Mouse (Mus musculus) embryonic facial prominence, embryonic 15.5 days (tissue): ENCODE results near the gene Col4a6. TPM values are rescaled to one million over a fixed set of nuclear protein-coding genes. Genes with fewer than 3 reads are reported as not detected.

Experiments used
- ATAC-seq: fragments of 200-750 bp; cut with Nextera tagmentation; 2 replicates; pipeline ENCODE4 v1.8.0; 2017; ENCODE audit warnings: low read depth, moderate TSS enrichment; ENCODE audit not compliant: insufficient number of reproducible peaks, low FRiP score, low TSS enrichment
- H3K27ac ChIP-seq: fragments of 300-500 bp; sonication (generic); replicated peaks from 2 replicates; pipeline ENCODE4 v1.5.1; 2015; ENCODE audit warnings: mild to moderate bottlenecking, inconsistent platforms
- H3K27me3 ChIP-seq: fragments of 300-500 bp; sonication (generic); 2 replicates; pipeline ENCODE4 v1.6.1; 2015; ENCODE audit warnings: inconsistent platforms
- H3K36me3 ChIP-seq: fragments of 300-500 bp; sonication (generic); 2 replicates; pipeline ENCODE4 v1.6.1; 2015; ENCODE audit warnings: mild to moderate bottlenecking, inconsistent platforms
- H3K4me1 ChIP-seq: fragments of 300-500 bp; sonication (generic); 2 replicates; pipeline ENCODE4 v1.6.1; 2015; ENCODE audit warnings: inconsistent platforms
- H3K4me2 ChIP-seq: fragments of 300-500 bp; sonication (generic); replicated peaks from 2 replicates; pipeline ENCODE4 v1.6.1; 2015; ENCODE audit warnings: mild to moderate bottlenecking, inconsistent platforms
- H3K4me3 ChIP-seq: fragments of 300-500 bp; sonication (generic); replicated peaks from 2 replicates; pipeline ENCODE4 v1.5.1; 2015; ENCODE audit warnings: mild to moderate bottlenecking, inconsistent platforms
- H3K9ac ChIP-seq: fragments of 300-500 bp; sonication (generic); 2 replicates; pipeline ENCODE4 v1.6.1; 2015; ENCODE audit warnings: inconsistent platforms
- H3K9me3 ChIP-seq: fragments of 300-500 bp; sonication (generic); replicated peaks from 2 replicates; pipeline ENCODE4 v1.6.1; 2016; ENCODE audit warnings: inconsistent platforms
- WGBS: fragments of 180-500 bp; shearing (Covaris S2); methylation state at CpG from one replicate; pipeline ENCODE4 v1.1.7; 2015; 5-methylcytosine and 5-hydroxymethylcytosine counted together
- polyA plus RNA-seq: library from polyadenylated mRNA; unstranded; fragments of >200 nt; fragmentation: Nextera tagmentation; extraction: Ambion mirVana; gene quantifications from 2 replicates; pipeline ENCODE4 v1.2.1, GENCODE M21; 2015

The Col4a6 gene
- 2.3 and 2.6 TPM in 2 replicates for polyA plus RNA-seq

GRCm38 (mm10) chrX:141473470-141474302 is at the start of gene Col4a6:
Gene Col4a6 (minus strand): TSS chrX:141474076.
- no peak for ATAC-seq
- no peaks in the 10 kb centered on the region for H3K36me3 ChIP-seq
- H3K4me1 ChIP-seq = no peaks in the 10 kb centered on the region
- 22% methylated on average over 16 of the region's 16 CpGs for WGBS
- peaks cover 11% of the 10 kb centered on the region for H3K27me3 ChIP-seq
- H3K4me3 ChIP-seq = peak within 1 kb of the TSS; percentile 46
- H3K27ac ChIP-seq = no peak within 1 kb of the TSS
- no peak within 1 kb of the TSS for H3K9ac ChIP-seq
- peak within 1 kb of the TSS; percentile 58 for H3K4me2 ChIP-seq
- H3K9me3 ChIP-seq = no peaks in the 10 kb centered on the region

- Histone ChIP-seq H3K4me1 (no peaks in the 10 kb centered on the region), H3K27me3 (no peaks in the 10 kb centered on the region), H3K36me3 (no peaks in the 10 kb centered on the region), H3K4me2 (no peak overlapping the region), H3K27ac (no peak overlapping the region), H3K4me3 (no peak overlapping the region), H3K9me3 (no peaks in the 10 kb centered on the region), H3K9ac (no peak overlapping the region)
- ATAC-seq = no peak
- 77% methylated on average over 1 of the region's 1 CpGs for WGBS
Measured at GRCm38 (mm10) chrX:141503125-141503524, 29.2 kb upstream of the Col4a6 start.

GRCm38 (mm10) chrX:141494545-141494944 is 20.7 kb upstream of the Col4a6 start:
- no peaks in the 10 kb centered on the region for H3K36me3 ChIP-seq
- WGBS = 75% methylated on average over 4 of the region's 4 CpGs
- ATAC-seq = no peak
- H3K27ac ChIP-seq = no peak overlapping the region
- H3K4me3 ChIP-seq = no peak overlapping the region
- no peaks in the 10 kb centered on the region for H3K9me3 ChIP-seq
- H3K4me1 ChIP-seq = no peaks in the 10 kb centered on the region
- no peaks in the 10 kb centered on the region; the same call in 1 of the 2 replicates for H3K27me3 ChIP-seq
- H3K4me2 ChIP-seq = no peak overlapping the region
- no peak overlapping the region for H3K9ac ChIP-seq

GRCm38 (mm10) chrX:141475566-141476327 is 1.9 kb upstream of the Col4a6 start:
- Histone ChIP-seq H3K4me2 (peak overlapping the region; percentile 58), H3K9me3 (no peaks in the 10 kb centered on the region), H3K9ac (0 out of 2 replicates have a peak overlapping the region, but pooled peaks have one; percentile 4), H3K4me1 (no peaks in the 10 kb centered on the region), H3K27ac (0 out of 2 replicates have a peak overlapping the region, but pooled peaks have one; percentile 11), H3K27me3 (peaks cover 11% of the 10 kb centered on the region), H3K36me3 (no peaks in the 10 kb centered on the region), H3K4me3 (peak overlapping the region; percentile 46)
- ATAC-seq = no peak
- WGBS = 11% methylated on average over 14 of the region's 14 CpGs

- no peaks in the 10 kb centered on the region for H3K36me3 ChIP-seq
- no peaks in the 10 kb centered on the region for H3K9me3 ChIP-seq
- H3K27me3 ChIP-seq = peaks cover 11% of the 10 kb centered on the region
- 0 out of 2 replicates have a peak within 1 kb of the TSS, but pooled peaks have one; percentile 4 for H3K9ac ChIP-seq
- 0 out of 2 replicates have a peak within 1 kb of the TSS, but pooled peaks have one; percentile 11 for H3K27ac ChIP-seq
- H3K4me1 ChIP-seq = no peaks in the 10 kb centered on the region
- H3K4me3 ChIP-seq = peak within 1 kb of the TSS; percentile 46
- no peak; the same call in 1 of the 2 replicates for ATAC-seq
- peak within 1 kb of the TSS; percentile 58 for H3K4me2 ChIP-seq
- whole genome bisulfite sequencing = 13% methylated on average over 13 of the region's 13 CpGs
Measured at GRCm38 (mm10) chrX:141475110-141475509, 1.2 kb upstream of the Col4a6 start, which contains the start of gene Col4a5. Gene Col4a5 (plus strand): TSS chrX:141475385.

- 84% methylated on average over 1 of the region's 1 CpGs for WGBS
- Histone ChIP-seq H3K4me1 (no peaks in the 10 kb centered on the region), H3K9ac (no peak overlapping the region), H3K27ac (no peak overlapping the region), H3K4me2 (no peak overlapping the region), H3K4me3 (no peak overlapping the region), H3K9me3 (no peaks in the 10 kb centered on the region), H3K36me3 (no peaks in the 10 kb centered on the region), H3K27me3 (peaks cover 3% of the 10 kb centered on the region; the same call in 1 of the 2 replicates)
- no peak for ATAC-seq
Measured at GRCm38 (mm10) chrX:141447936-141448335, 25.9 kb downstream of the Col4a6 start.

- no peak for ATAC-seq
- Histone ChIP-seq H3K4me2 (no peak overlapping the region), H3K36me3 (no peaks in the 10 kb centered on the region), H3K27ac (no peak overlapping the region), H3K4me1 (no peaks in the 10 kb centered on the region), H3K9ac (no peak overlapping the region), H3K27me3 (0 out of 2 replicates have a peak, but pooled peaks cover 4% of the 10 kb centered on the region), H3K4me3 (no peak overlapping the region), H3K9me3 (no peaks in the 10 kb centered on the region)
- 55% methylated on average over 2 of the region's 2 CpGs for WGBS
Measured at GRCm38 (mm10) chrX:141439423-141439822, 34.5 kb downstream of the Col4a6 start.

GRCm38 (mm10) chrX:141436780-141437179 is 37.1 kb downstream of the Col4a6 start:
- no peaks in the 10 kb centered on the region for H3K4me1 ChIP-seq
- no peak overlapping the region for H3K4me2 ChIP-seq
- no peaks in the 10 kb centered on the region for H3K36me3 ChIP-seq
- H3K27me3 ChIP-seq = 0 out of 2 replicates have a peak, but pooled peaks cover 4% of the 10 kb centered on the region
- no peaks in the 10 kb centered on the region for H3K9me3 ChIP-seq
- WGBS = 80% methylated on average over 6 of the region's 6 CpGs
- H3K9ac ChIP-seq = no peak overlapping the region
- no peak overlapping the region for H3K4me3 ChIP-seq
- H3K27ac ChIP-seq = no peak overlapping the region
- no peak for ATAC-seq

GRCm38 (mm10) chrX:141415318-141415717 is 58.6 kb downstream of the Col4a6 start:
- Histone ChIP-seq H3K9ac (no peak overlapping the region), H3K27ac (no peak overlapping the region), H3K4me1 (no peaks in the 10 kb centered on the region), H3K36me3 (no peaks in the 10 kb centered on the region), H3K4me2 (no peak overlapping the region), H3K4me3 (no peak overlapping the region), H3K9me3 (no peaks in the 10 kb centered on the region), H3K27me3 (no peaks in the 10 kb centered on the region)
- 68% methylated on average over 2 of the region's 2 CpGs for WGBS
- no peak for ATAC-seq

- H3K9me3 ChIP-seq = no peaks in the 10 kb centered on the region
- no peak overlapping the region for H3K9ac ChIP-seq
- H3K27ac ChIP-seq = no peak overlapping the region
- H3K4me1 ChIP-seq = no peaks in the 10 kb centered on the region
- no peak for ATAC-seq
- H3K4me3 ChIP-seq = no peak overlapping the region
- no peaks in the 10 kb centered on the region for H3K36me3 ChIP-seq
- no peaks in the 10 kb centered on the region; the same call in 1 of the 2 replicates for H3K27me3 ChIP-seq
- no peak overlapping the region for H3K4me2 ChIP-seq
- WGBS = 55% methylated on average over 3 of the region's 3 CpGs
Measured at GRCm38 (mm10) chrX:141396243-141396642, 77.6 kb downstream of the Col4a6 start.
